Mouse (Mus musculus): ENCODE data around the gene Fthl17e. TPM values are rescaled to one million over a fixed set of nuclear protein-coding genes. Genes with fewer than 3 reads are reported as not detected.

Fthl17e gene
- polyA plus RNA-seq, 1 experiment from 2014 or later = not detected

Other genes with a start within 250 kb of the Fthl17e start
- not detected in 2 replicates for gene Ssxb5, start 229.8 kb upstream of the Fthl17e start, polyA plus RNA-seq (2015; fragmentation: Nextera tagmentation; extraction: Ambion mirVana)
- not detected in 2 replicates for gene Gm6592, start 189.5 kb upstream of the Fthl17e start, polyA plus RNA-seq (2015; fragmentation: Nextera tagmentation; extraction: Ambion mirVana)
- not detected in 2 replicates for gene Gm5751, start 159.2 kb upstream of the Fthl17e start, polyA plus RNA-seq (2015; fragmentation: Nextera tagmentation; extraction: Ambion mirVana)
- 10.3 and 13.2 TPM in 2 replicates for gene B630019K06Rik, start 141.1 kb upstream of the Fthl17e start, polyA plus RNA-seq (2015; fragmentation: Nextera tagmentation; extraction: Ambion mirVana)
- gene Fthl17b, start 70.5 kb upstream of the Fthl17e start, polyA plus RNA-seq (2015; fragmentation: Nextera tagmentation; extraction: Ambion mirVana) = not detected in 2 replicates
- not detected in 2 replicates for gene Fthl17c, start 56.9 kb upstream of the Fthl17e start, polyA plus RNA-seq (2015; fragmentation: Nextera tagmentation; extraction: Ambion mirVana)
- not detected in 2 replicates for gene Fthl17d, start 46.7 kb upstream of the Fthl17e start, polyA plus RNA-seq (2015; fragmentation: Nextera tagmentation; extraction: Ambion mirVana)
- not detected in 2 replicates for gene Fthl17f, start 29.5 kb downstream of the Fthl17e start, polyA plus RNA-seq (2015; fragmentation: Nextera tagmentation; extraction: Ambion mirVana)
- gene 4930402K13Rik, start 71.1 kb downstream of the Fthl17e start, polyA plus RNA-seq (2015; fragmentation: Nextera tagmentation; extraction: Ambion mirVana) = not detected in 2 replicates
- 10.4 and 10.7 TPM in 2 replicates for gene Lancl3, start 166.4 kb downstream of the Fthl17e start, polyA plus RNA-seq (2015; fragmentation: Nextera tagmentation; extraction: Ambion mirVana)
- gene Gm14862, start 223.4 kb downstream of the Fthl17e start, polyA plus RNA-seq (2015; fragmentation: Nextera tagmentation; extraction: Ambion mirVana) = not detected in 2 replicates
- gene Xk, start 239.3 kb downstream of the Fthl17e start, polyA plus RNA-seq (2015; fragmentation: Nextera tagmentation; extraction: Ambion mirVana) = 3.0 and 3.8 TPM in 2 replicates